Mouse (Mus musculus) heart, embryonic 14.5 days (tissue): Measurements from ENCODE around the gene Hira. TPM values are rescaled to one million over a fixed set of nuclear protein-coding genes. Genes with fewer than 3 reads are reported as not detected.

Experiments
- ATAC-seq: fragments of 200-750 bp; cut with Nextera tagmentation; 2 replicates; pipeline ENCODE4 v1.8.0; 2017; ENCODE audit warnings: low read depth, moderate TSS enrichment; ENCODE audit not compliant: insufficient number of reproducible peaks, insufficient read depth, low FRiP score
- H3K27ac ChIP-seq, 2 experiments: fragments of 200-500 bp in 1 of 2; fragments of 300-500 bp in 1 of 2; sonication (generic) in 1 of 2; replicated peaks in 1 of 2; 2 replicates each; pipeline ENCODE4 v1.5.1; 2012 to 2014; ENCODE audit warnings: low read depth in 2 of 2, low read length in 2 of 2, control low read depth in 1 of 2, mild to moderate bottlenecking in 1 of 2, mixed read lengths in 1 of 2; ENCODE audit not compliant: control insufficient read depth in 1 of 2, insufficient read depth in 1 of 2
- H3K27me3 ChIP-seq: fragments of 300-500 bp; sonication (generic); 2 replicates; pipeline ENCODE4 v1.6.1; 2014; ENCODE audit warnings: mild to moderate bottlenecking, low read length, control low read depth; ENCODE audit not compliant: control insufficient read depth, insufficient read depth
- H3K36me3 ChIP-seq: fragments of 300-500 bp; sonication (generic); 2 replicates; pipeline ENCODE4 v1.6.1; 2014; ENCODE audit warnings: mild to moderate bottlenecking, control low read depth, low read length, mixed read lengths; ENCODE audit not compliant: control insufficient read depth, insufficient read depth
- H3K4me1 ChIP-seq, 2 experiments: fragments of 200-500 bp in 1 of 2; fragments of 300-500 bp in 1 of 2; sonication (generic) in 1 of 2; 2 replicates each; pipeline ENCODE4 v1.6.1; 2012 to 2014; ENCODE audit warnings: low read length in 2 of 2, control low read depth in 1 of 2, mixed read lengths in 1 of 2; ENCODE audit not compliant: control insufficient read depth in 2 of 2, insufficient read depth in 2 of 2
- H3K4me2 ChIP-seq: fragments of 300-500 bp; sonication (generic); 2 replicates; pipeline ENCODE4 v1.6.1; 2014; ENCODE audit warnings: mild to moderate bottlenecking, low read length
- H3K4me3 ChIP-seq, 2 experiments: fragments of 200-500 bp in 1 of 2; fragments of 300-500 bp in 1 of 2; sonication (generic) in 1 of 2; 2 replicates each; pipeline ENCODE4 v1.5.1; 2012 to 2014; ENCODE audit warnings: low read length in 2 of 2, mild to moderate bottlenecking in 2 of 2, control low read depth in 1 of 2, low read depth in 1 of 2, moderate library complexity in 1 of 2; ENCODE audit not compliant: control insufficient read depth in 1 of 2, insufficient read depth in 1 of 2
- H3K9ac ChIP-seq: fragments of 300-500 bp; sonication (generic); 2 replicates; pipeline ENCODE4 v1.6.1; 2014; ENCODE audit warnings: mild to moderate bottlenecking, low read length
- H3K9me3 ChIP-seq: fragments of 300-500 bp; sonication (generic); 2 replicates; pipeline ENCODE4 v1.6.1; 2016; ENCODE audit warnings: low read length, control low read depth; ENCODE audit not compliant: control insufficient read depth
- WGBS: fragments of 180-500 bp; shearing (Covaris S2); extraction: QIAGEN DNeasy Blood & Tissue Kit; methylation state at CpG from one replicate; pipeline ENCODE4 v1.1.7; 2014; 5-methylcytosine and 5-hydroxymethylcytosine counted together
- polyA plus RNA-seq: library from polyadenylated mRNA; unstranded; fragments of >200 nt; fragmentation: Nextera tagmentation; extraction: Ambion mirVana; gene quantifications from 2 replicates; pipeline ENCODE4 v1.2.1, GENCODE M21; 2014

Gene Hira
- 10.9 and 13.0 TPM in 2 replicates for polyA plus RNA-seq

GRCm38 (mm10) chr16:18876442-18877308 is at the start of gene Hira, which contains the start of gene Mrpl40:
Hira (plus strand) TSS chr16:18877037.
Mrpl40 (minus strand) TSS chr16:18876862.
- Histone ChIP-seq H3K27ac (peak within 1 kb of the TSS; percentile 90 to 94), H3K4me1 (peaks cover 0 to 5% of the 10 kb centered on the region in 2 experiments; a peak in 2 of 4 replicates), H3K36me3 (peaks cover 41% of the 10 kb centered on the region), H3K9ac (peak within 1 kb of the TSS; percentile 92), H3K4me3 (peak within 1 kb of the TSS; percentile 88 to 94), H3K4me2 (peak within 1 kb of the TSS; percentile 82), H3K27me3 (no peaks in the 10 kb centered on the region), H3K9me3 (no peaks in the 10 kb centered on the region)
- under 1% methylated on average over 91 of the region's 93 CpGs for WGBS
- peak; percentile 93 for ATAC-seq

GRCm38 (mm10) chr16:18828630-18829029 is 48.2 kb upstream of the Hira start:
- Histone ChIP-seq H3K9ac (no peak overlapping the region), H3K4me1 (no peaks in the 10 kb centered on the region), H3K27me3 (no peaks in the 10 kb centered on the region), H3K27ac (no peak overlapping the region), H3K36me3 (peaks cover 97% of the 10 kb centered on the region), H3K4me3 (no peak overlapping the region), H3K4me2 (no peak overlapping the region), H3K9me3 (no peaks in the 10 kb centered on the region)
- no peak for ATAC-seq
- WGBS = 88% methylated on average over 3 of the region's 3 CpGs

GRCm38 (mm10) chr16:18829102-18829501 is 47.7 kb upstream of the Hira start:
- Histone ChIP-seq H3K9me3 (no peaks in the 10 kb centered on the region), H3K4me3 (no peak overlapping the region), H3K4me1 (no peaks in the 10 kb centered on the region), H3K4me2 (no peak overlapping the region), H3K27me3 (no peaks in the 10 kb centered on the region), H3K9ac (no peak overlapping the region), H3K27ac (no peak overlapping the region), H3K36me3 (peaks cover 97% of the 10 kb centered on the region)
- WGBS = 64% methylated on average over 6 of the region's 6 CpGs
- no peak for ATAC-seq

- no peak overlapping the region for H3K9ac ChIP-seq
- H3K27me3 ChIP-seq = no peaks in the 10 kb centered on the region
- no peak overlapping the region for H3K27ac ChIP-seq
- no peak for ATAC-seq
- H3K36me3 ChIP-seq = peaks cover 62% of the 10 kb centered on the region
- no peak overlapping the region for H3K4me3 ChIP-seq
- peaks cover 0 to 6% of the 10 kb centered on the region in 2 experiments; a peak in 1 of 4 replicates for H3K4me1 ChIP-seq
- H3K4me2 ChIP-seq = no peak overlapping the region
- no peaks in the 10 kb centered on the region for H3K9me3 ChIP-seq
- 75% methylated on average over 2 of the region's 2 CpGs for WGBS
Observed at GRCm38 (mm10) chr16:18833486-18833885, 43.4 kb upstream of the Hira start.

GRCm38 (mm10) chr16:18836073-18836467 is 40.8 kb upstream of the Hira start:
- Histone ChIP-seq H3K36me3 (peaks cover 51% of the 10 kb centered on the region), H3K4me2 (peak overlapping the region; percentile 83), H3K9me3 (no peaks in the 10 kb centered on the region), H3K27me3 (no peaks in the 10 kb centered on the region), H3K27ac (no peak overlapping the region), H3K4me1 (peaks cover 0 to 6% of the 10 kb centered on the region in 2 experiments; a peak in 1 of 4 replicates), H3K4me3 (peak overlapping the region; percentile 87 to 94), H3K9ac (peak overlapping the region; percentile 94)
- WGBS = 25% methylated on average over 3 of the region's 3 CpGs
- ATAC-seq = no peak

- Histone ChIP-seq H3K27ac (peak within 1 kb of the TSS; percentile 28 to 66; a peak in 3 of 4 replicates), H3K9ac (peak within 1 kb of the TSS; percentile 94), H3K4me3 (peak within 1 kb of the TSS; percentile 87 to 94), H3K4me1 (peaks cover 0 to 6% of the 10 kb centered on the region in 2 experiments; a peak in 1 of 4 replicates), H3K4me2 (peak within 1 kb of the TSS; percentile 83), H3K27me3 (no peaks in the 10 kb centered on the region), H3K36me3 (peaks cover 45% of the 10 kb centered on the region), H3K9me3 (no peaks in the 10 kb centered on the region)
- peak; percentile 91 for ATAC-seq
- under 1% methylated on average over 45 of the region's 46 CpGs for WGBS
Observed at GRCm38 (mm10) chr16:18836468-18837208, 40.2 kb upstream of the Hira start, which contains the start of the genes 2510002D24Rik and Gm28539. 2510002D24Rik (plus strand) TSS chr16:18836578. Gm28539 (plus strand) TSS chr16:18836584.

DNA sequence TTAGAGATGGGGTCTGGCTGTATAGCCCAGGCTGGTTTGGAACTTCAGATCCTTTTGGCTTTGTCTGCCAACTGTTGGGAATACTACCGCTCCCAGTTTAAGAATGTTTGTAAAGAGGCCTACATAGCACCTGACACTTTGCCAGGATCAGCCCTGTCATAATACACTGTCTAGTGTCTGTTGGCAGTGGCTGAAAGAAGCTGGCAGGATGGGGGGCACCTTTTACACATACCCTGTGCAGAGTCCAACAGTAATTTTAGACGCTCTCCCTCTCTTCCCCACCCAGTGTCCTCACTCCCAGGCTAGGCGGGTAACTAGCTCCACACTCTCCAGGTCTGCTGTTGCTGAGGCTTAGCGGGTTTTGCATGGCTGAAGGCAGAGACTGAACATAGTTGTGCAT is 38.5 kb upstream of the Hira start:
- H3K9me3 ChIP-seq = no peaks in the 10 kb centered on the region
- H3K4me1 ChIP-seq = peaks cover 0 to 6% of the 10 kb centered on the region in 2 experiments; a peak in 1 of 4 replicates
- no peak for ATAC-seq

More for the DNA sequence above, 38.5 kb upstream of the Hira start:
- WGBS = 89% methylated on average over 4 of the region's 4 CpGs
- Histone ChIP-seq H3K9ac (no peak overlapping the region), H3K27me3 (no peaks in the 10 kb centered on the region), H3K4me3 (no peak overlapping the region), H3K27ac (no peak overlapping the region), H3K36me3 (peaks cover 29% of the 10 kb centered on the region), H3K4me2 (no peak overlapping the region)
